Mouse (Mus musculus): ENCODE results near the gene Stmn1.

Stmn1 gene

DNA sequence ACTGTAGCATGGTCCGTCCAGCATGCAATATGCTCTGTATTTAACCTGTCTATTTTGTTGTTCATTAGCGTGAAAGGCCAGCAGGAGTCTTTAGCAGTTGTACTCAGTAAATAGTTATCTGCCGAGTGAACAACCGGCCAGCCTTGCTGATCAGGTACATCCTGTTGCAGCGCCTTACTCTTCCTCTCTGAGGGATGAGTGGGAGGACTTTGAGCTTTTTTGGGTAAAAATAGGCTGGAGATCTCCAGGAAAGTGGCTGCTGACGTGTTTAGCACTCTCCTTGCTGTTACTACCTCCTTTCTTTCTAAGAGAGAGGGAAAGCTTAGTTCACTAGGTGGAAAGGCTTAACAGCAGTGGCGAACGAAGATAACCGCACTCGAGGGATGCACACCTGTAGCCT, 49.6 kb downstream of the Stmn1 start:
- DNase-seq, result no peak

DNA sequence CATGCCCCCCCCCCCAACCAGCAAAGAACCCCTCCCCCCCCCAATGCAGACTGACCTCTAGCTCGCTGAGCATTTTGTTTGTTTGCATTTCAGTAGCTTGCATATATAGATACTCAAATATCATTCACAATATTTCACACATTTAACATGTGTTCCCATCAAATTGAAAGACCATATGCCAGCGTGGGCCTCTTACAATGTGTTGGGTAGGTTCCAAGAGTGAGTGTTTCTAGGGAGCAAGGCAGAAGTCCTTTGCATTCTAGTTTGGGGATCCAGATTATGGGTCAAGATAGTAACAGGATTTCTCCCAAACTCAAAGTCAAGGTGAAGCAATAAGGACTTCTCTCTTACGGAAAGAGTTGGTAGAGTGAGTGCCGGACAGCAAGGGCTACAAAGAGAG, 50.4 kb downstream of the Stmn1 start:
- DNase-seq, result no peak

DNA sequence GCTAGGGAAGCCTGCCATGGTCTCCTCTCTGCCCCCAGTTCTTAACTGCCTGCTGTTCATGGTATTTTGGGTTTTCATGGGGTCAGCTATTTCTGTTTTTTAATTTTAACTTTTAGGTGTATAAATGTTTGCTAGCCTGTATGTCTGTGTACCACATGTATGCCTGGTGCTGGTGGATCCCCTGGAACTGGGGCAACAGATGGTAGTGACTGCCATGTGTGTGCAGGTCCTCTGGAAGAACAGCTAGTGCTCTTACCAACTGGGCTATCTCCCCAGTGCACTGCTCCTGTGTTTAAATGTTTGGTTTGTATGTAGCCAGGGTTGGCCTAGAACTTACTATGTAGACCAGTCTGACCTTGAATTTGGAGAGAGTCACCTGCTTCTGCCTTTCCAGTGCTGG, 51.2 kb downstream of the Stmn1 start:
- no peak for DNase-seq

Measured in kidney, postnatal 25 days (tissue).